Mouse (Mus musculus) adrenal gland, postnatal 36 days (tissue): Measurements from ENCODE around the gene Ercc1. TPM values are rescaled to one million over a fixed set of nuclear protein-coding genes. Genes with fewer than 3 reads are reported as not detected.

Experiments
- microRNA-seq: library from miRNA; unstranded; fragments of <30 nt; microRNA quantifications from one replicate; pipeline ENCODE4 v1.2.0, GENCODE M21; 2021
- total RNA-seq, 2 experiments: library from RNA; stranded (reverse); gene quantifications; 2 replicates each; pipeline ENCODE4 v1.2.3; 2021

The Ercc1 gene
- total RNA-seq, 2 experiments from 2014 or later: 33.0 to 38.8 TPM

Small RNAs within 50 kb of the gene (microRNA-seq; reads per million reads assigned to microRNA genes)
- gene Mir343: not detected

Other genes starting within 250 kb of the Ercc1 start
- gene Gm4969, start 226.4 kb upstream of the Ercc1 start, total RNA-seq: not detected
- 10 to 100 TPM; 11.5 to 13.1 TPM for gene Fbxo46, start 224.9 kb upstream of the Ercc1 start, total RNA-seq
- gene Qpctl, start 195.5 kb upstream of the Ercc1 start, total RNA-seq: 10 to 100 TPM; 17.4 to 18.8 TPM
- 100 to 1,000 TPM in 1 of 2 experiments, 10 to 100 TPM in 1; 96.5 to 105 TPM for gene Snrpd2, start 195.1 kb upstream of the Ercc1 start, total RNA-seq
- gene Gipr, start 178.7 kb upstream of the Ercc1 start, total RNA-seq: under 1 TPM; 0.40 to 0.56 TPM
- gene Eml2, start 168.4 kb upstream of the Ercc1 start, total RNA-seq: 10 to 100 TPM; 45.2 to 65.2 TPM
- gene Gpr4, start 132.2 kb upstream of the Ercc1 start, total RNA-seq: 10 to 100 TPM in 1 of 2 experiments, 1 to 10 TPM in 1; 5.9 to 12.9 TPM
- gene Opa3, start 116.4 kb upstream of the Ercc1 start, total RNA-seq: 10 to 100 TPM; 31.7 to 37.4 TPM
- gene Vasp, start 73.0 kb upstream of the Ercc1 start, total RNA-seq: 10 to 100 TPM; 45.4 to 55.0 TPM
- not detected for gene Ppm1n, start 64.7 kb upstream of the Ercc1 start, total RNA-seq
- 1 to 10 TPM; 4.6 to 5.1 TPM for gene Rtn2, start 62.2 kb upstream of the Ercc1 start, total RNA-seq
- gene Fosb, start 34.7 kb upstream of the Ercc1 start, total RNA-seq: 10 to 100 TPM; 11.2 to 23.6 TPM
- gene Cd3eap, start 14.7 kb downstream of the Ercc1 start, total RNA-seq: 10 to 100 TPM; 11.3 to 12.8 TPM
- 1 to 10 TPM; 5.8 to 8.9 TPM for gene Ppp1r13l, start 15.0 kb downstream of the Ercc1 start, total RNA-seq
- gene Ercc2, start 37.2 kb downstream of the Ercc1 start, total RNA-seq: 10 to 100 TPM; 29.7 to 32.8 TPM
- gene Klc3, start 59.3 kb downstream of the Ercc1 start, total RNA-seq: 1 to 10 TPM in 1 of 2 experiments, under 1 TPM in 1; 0.89 to 2.2 TPM
- gene Ckm, start 60.0 kb downstream of the Ercc1 start, total RNA-seq: under 1 TPM in 1 of 2 experiments, not detected in 1; 0.66 TPM
- 10 to 100 TPM; 46.5 to 50.3 TPM for gene Mark4, start 114.0 kb downstream of the Ercc1 start, total RNA-seq
- gene Exoc3l2, start 118.6 kb downstream of the Ercc1 start, total RNA-seq: 10 to 100 TPM; 41.1 to 49.6 TPM
- gene Bloc1s3, start 163.6 kb downstream of the Ercc1 start, total RNA-seq: 10 to 100 TPM in 1 of 2 experiments, 1 to 10 TPM in 1; 8.7 to 12.1 TPM
- 10 to 100 TPM; 73.1 to 91.1 TPM for gene Trappc6a, start 163.6 kb downstream of the Ercc1 start, total RNA-seq
- gene Nkpd1, start 173.1 kb downstream of the Ercc1 start, total RNA-seq: under 1 TPM in 1 of 2 experiments, not detected in 1; 0.17 TPM
- gene Ppp1r37, start 218.3 kb downstream of the Ercc1 start, total RNA-seq: 10 to 100 TPM; 65.5 to 70.2 TPM
- under 1 TPM; 0.33 to 0.36 TPM for gene Zfp296, start 232.5 kb downstream of the Ercc1 start, total RNA-seq
- 10 to 100 TPM; 71.8 to 90.6 TPM for gene Gemin7, start 232.8 kb downstream of the Ercc1 start, total RNA-seq